Mouse (Mus musculus): Measurements from ENCODE around the gene Gm42957. TPM values are rescaled to one million over a fixed set of nuclear protein-coding genes. Genes with fewer than 3 reads are reported as not detected.

The Gm42957 gene
- total and polyA plus RNA-seq, 2 experiments from 2014 or later, result not detected

DNA sequence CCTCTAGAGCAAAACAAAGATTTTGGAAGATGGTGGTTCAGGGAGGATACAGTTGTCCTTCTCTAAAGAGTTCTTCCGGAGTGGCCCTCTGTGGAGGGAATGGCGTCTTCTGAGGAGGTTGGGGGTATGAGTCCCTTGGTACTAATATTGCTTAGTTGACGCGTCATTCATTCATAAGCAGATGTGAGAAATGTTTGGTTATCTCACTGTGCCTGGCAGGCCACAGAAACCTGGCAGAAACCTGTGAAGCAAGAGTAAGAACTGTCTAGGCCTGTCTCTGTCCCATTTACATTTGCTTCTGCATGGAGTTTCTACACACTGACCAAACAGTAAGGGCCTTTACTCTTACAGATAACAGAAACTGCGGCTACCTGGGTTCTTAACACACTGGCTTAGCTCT is 36.2 kb downstream of the Gm42957 start:
- no peak overlapping the region for H3K4me2 ChIP-seq (ENCODE audit: low read depth, low read length)
- H3K36me3 ChIP-seq (ENCODE audit: insufficient read depth, low read length), result no peaks in the 10 kb centered on the region
- no peak overlapping the region for H3K4me3 ChIP-seq (ENCODE audit: low read length)
- H3K27me3 ChIP-seq (ENCODE audit: insufficient read depth, low read length), result no peaks in the 10 kb centered on the region
- WGBS, result 98% methylated on average over 5 of the region's 5 CpGs
- H3K9ac ChIP-seq (replicated peaks; ENCODE audit: low read length), result no peak overlapping the region
- DNase-seq (ENCODE audit: low spot score) (no peak), ATAC-seq (no peak)
- TF ChIP-seq CTCF (IDR thresholded peaks at IDR 0.05; ENCODE audit: low read depth), result no peak
- no peaks in the 10 kb centered on the region for H3K4me1 ChIP-seq (ENCODE audit: insufficient read depth, low read length)
- H3K9me3 ChIP-seq (ENCODE audit: low read length), result no peaks in the 10 kb centered on the region
- H3K27ac ChIP-seq, result no peak overlapping the region

DNA sequence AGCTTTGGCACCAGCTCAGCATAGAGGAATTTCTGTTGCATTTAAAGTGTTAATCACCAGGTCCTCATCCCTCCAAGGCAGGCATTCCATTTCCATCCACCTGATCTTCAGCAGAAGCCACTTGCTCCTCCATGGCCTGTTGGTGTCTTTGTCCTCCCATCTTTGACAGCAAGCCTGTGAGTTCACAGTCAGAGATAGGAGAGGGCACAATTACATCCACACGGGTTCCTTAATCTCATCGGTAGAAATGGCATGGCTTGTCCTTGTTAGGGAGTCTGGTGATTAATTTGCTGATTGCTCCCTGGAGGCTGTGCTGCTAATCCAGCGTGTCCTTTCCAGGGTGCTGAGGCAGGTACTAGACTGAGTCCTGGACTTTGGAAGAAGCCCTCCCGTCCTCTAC is 38.2 kb downstream of the Gm42957 start:
- H3K27me3 ChIP-seq (ENCODE audit: insufficient read depth, low read length), result no peaks in the 10 kb centered on the region
- H3K36me3 ChIP-seq (ENCODE audit: insufficient read depth, low read length), result no peaks in the 10 kb centered on the region
- H3K27ac ChIP-seq, result no peak overlapping the region
- no peak overlapping the region for H3K9ac ChIP-seq (replicated peaks; ENCODE audit: low read length)
- H3K4me2 ChIP-seq (ENCODE audit: low read depth, low read length), result no peak overlapping the region
- no peaks in the 10 kb centered on the region for H3K9me3 ChIP-seq (ENCODE audit: low read length)
- no peaks in the 10 kb centered on the region for H3K4me1 ChIP-seq (ENCODE audit: insufficient read depth, low read length)
- 65% methylated on average over 4 of the region's 4 CpGs for WGBS
- no peak for DNase-seq (ENCODE audit: low spot score)
- H3K4me3 ChIP-seq (ENCODE audit: low read length), result no peak overlapping the region
- no peak for TF ChIP-seq CTCF (IDR thresholded peaks at IDR 0.05; ENCODE audit: low read depth)
- no peak for ATAC-seq

DNA sequence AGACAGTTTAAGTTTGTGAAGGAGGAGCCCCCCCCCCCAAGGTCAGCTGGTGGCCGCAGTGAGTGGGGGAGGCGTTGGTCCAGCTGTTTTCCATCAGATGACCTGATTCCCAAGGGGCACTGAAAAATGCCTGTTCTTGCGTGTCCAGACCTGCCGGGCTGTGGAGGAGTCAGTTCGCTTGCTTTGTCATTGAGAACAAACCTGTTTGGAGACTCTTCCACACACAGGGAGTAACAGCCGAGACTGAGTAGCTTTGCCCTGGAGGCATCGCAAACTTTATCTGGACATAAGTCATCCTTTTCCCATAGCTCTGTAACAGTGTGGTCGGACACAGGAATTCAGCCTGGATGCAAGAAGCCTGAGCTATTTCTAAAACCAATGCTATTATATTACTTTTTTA is 39.2 kb downstream of the Gm42957 start:
- no peak for TF ChIP-seq CTCF (IDR thresholded peaks at IDR 0.05; ENCODE audit: low read depth)
- 63% methylated on average over 8 of the region's 8 CpGs for WGBS
- Histone ChIP-seq H3K4me1 (ENCODE audit: insufficient read depth, low read length) (no peaks in the 10 kb centered on the region; the same call in 1 of the 2 replicates), H3K9me3 (ENCODE audit: low read length) (no peaks in the 10 kb centered on the region), H3K9ac (replicated peaks; ENCODE audit: low read length) (no peak overlapping the region), H3K36me3 (ENCODE audit: insufficient read depth, low read length) (no peaks in the 10 kb centered on the region), H3K27me3 (ENCODE audit: insufficient read depth, low read length) (no peaks in the 10 kb centered on the region), H3K4me2 (ENCODE audit: low read depth, low read length) (no peak overlapping the region), H3K4me3 (ENCODE audit: low read length) (no peak overlapping the region), H3K27ac (no peak overlapping the region)
- DNase-seq (ENCODE audit: low spot score) (no peak), ATAC-seq (no peak)

DNA sequence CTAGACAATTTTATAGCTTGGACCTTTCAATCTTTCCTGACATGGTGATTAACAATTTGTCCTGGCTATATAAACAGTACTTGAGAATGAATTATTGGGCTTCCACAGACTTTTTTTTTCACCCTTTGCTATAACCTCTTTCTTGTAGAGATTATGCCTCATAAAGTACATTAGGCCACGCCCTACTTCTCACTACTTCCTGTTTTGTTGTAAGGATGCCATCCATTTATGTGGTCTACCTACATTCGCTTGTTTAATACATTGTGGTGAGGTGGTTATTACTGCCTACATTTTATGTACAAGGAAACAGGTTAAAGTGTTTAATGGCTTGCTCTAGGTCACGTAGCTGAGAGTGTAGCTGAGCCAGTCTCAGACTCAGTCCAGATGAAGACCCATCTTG is 39.9 kb downstream of the Gm42957 start:
- 93% methylated on average over 3 of the region's 3 CpGs for WGBS
- Histone ChIP-seq H3K36me3 (ENCODE audit: insufficient read depth, low read length) (no peaks in the 10 kb centered on the region), H3K4me1 (ENCODE audit: insufficient read depth, low read length) (no peaks in the 10 kb centered on the region; the same call in 1 of the 2 replicates), H3K4me2 (ENCODE audit: low read depth, low read length) (no peak overlapping the region), H3K4me3 (ENCODE audit: low read length) (no peak overlapping the region), H3K27me3 (ENCODE audit: insufficient read depth, low read length) (no peaks in the 10 kb centered on the region), H3K9me3 (ENCODE audit: low read length) (no peaks in the 10 kb centered on the region), H3K27ac (no peak overlapping the region), H3K9ac (replicated peaks; ENCODE audit: low read length) (no peak overlapping the region)
- DNase-seq (ENCODE audit: low spot score) (no peak), ATAC-seq (no peak)
- TF ChIP-seq CTCF (IDR thresholded peaks at IDR 0.05; ENCODE audit: low read depth), result no peak

DNA sequence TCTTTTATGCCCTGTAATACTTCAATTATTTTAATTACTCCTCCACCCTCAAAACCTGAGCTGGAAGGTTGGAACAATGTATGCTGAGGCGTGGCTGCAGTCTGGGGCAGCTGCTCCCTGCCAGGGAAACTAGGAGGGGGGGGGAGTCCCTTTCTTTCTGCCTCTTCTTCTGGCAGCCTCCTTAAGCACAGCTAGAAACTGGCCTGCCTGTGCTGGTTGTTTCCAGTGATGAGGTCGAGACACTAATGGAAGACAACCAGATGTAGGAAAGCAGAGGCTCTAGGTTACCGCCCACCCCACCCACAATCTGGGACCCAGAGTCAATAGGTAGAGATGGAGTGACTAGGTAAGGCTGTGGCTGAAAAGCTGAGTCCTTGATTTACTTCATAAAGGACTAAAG is 40.4 kb downstream of the Gm42957 start:
- no peak for ATAC-seq
- H3K4me1 ChIP-seq (ENCODE audit: insufficient read depth, low read length), result no peaks in the 10 kb centered on the region; the same call in 1 of the 2 replicates
- H3K27ac ChIP-seq, result no peak overlapping the region
- H3K9me3 ChIP-seq (ENCODE audit: low read length), result no peaks in the 10 kb centered on the region
- no peak for TF ChIP-seq CTCF (IDR thresholded peaks at IDR 0.05; ENCODE audit: low read depth)
- no peak for DNase-seq (ENCODE audit: low spot score)
- no peak overlapping the region for H3K4me2 ChIP-seq (ENCODE audit: low read depth, low read length)
- no peaks in the 10 kb centered on the region for H3K36me3 ChIP-seq (ENCODE audit: insufficient read depth, low read length)
- no peak overlapping the region for H3K9ac ChIP-seq (replicated peaks; ENCODE audit: low read length)
- no peaks in the 10 kb centered on the region for H3K27me3 ChIP-seq (ENCODE audit: insufficient read depth, low read length)
- no peak overlapping the region for H3K4me3 ChIP-seq (ENCODE audit: low read length)
- 33% methylated on average over 3 of the region's 3 CpGs for WGBS

DNA sequence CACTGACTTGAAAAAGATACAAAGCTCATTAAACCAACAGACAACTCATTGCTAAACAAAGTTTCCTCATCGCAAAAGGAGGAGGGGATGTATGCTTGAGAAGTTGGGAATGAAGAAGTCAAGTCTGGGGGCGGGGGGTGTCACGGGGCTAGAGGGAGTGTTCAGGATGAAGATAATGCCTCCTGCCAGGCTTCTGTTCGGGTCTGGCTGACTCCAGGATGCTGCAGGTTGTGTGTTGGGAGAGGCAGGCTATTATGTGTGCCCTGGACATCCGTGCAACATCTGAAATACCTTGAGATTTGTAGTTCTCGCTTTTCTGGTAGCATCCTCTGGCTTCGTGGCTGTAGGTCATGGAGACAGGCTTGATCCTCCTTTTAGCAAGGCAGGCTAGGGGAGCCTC is 43.2 kb downstream of the Gm42957 start:
- Histone ChIP-seq H3K27ac (no peak overlapping the region), H3K36me3 (ENCODE audit: insufficient read depth, low read length) (no peaks in the 10 kb centered on the region), H3K4me2 (ENCODE audit: low read depth, low read length) (no peak overlapping the region), H3K9ac (replicated peaks; ENCODE audit: low read length) (no peak overlapping the region), H3K27me3 (ENCODE audit: insufficient read depth, low read length) (no peaks in the 10 kb centered on the region), H3K4me1 (ENCODE audit: insufficient read depth, low read length) (no peaks in the 10 kb centered on the region; the same call in 1 of the 2 replicates), H3K9me3 (ENCODE audit: low read length) (no peaks in the 10 kb centered on the region), H3K4me3 (ENCODE audit: low read length) (no peak overlapping the region)
- WGBS, result 65% methylated on average over 7 of the region's 7 CpGs
- TF ChIP-seq CTCF (IDR thresholded peaks at IDR 0.05; ENCODE audit: low read depth), result no peak
- no peak for ATAC-seq
- no peak for DNase-seq (ENCODE audit: low spot score)

DNA sequence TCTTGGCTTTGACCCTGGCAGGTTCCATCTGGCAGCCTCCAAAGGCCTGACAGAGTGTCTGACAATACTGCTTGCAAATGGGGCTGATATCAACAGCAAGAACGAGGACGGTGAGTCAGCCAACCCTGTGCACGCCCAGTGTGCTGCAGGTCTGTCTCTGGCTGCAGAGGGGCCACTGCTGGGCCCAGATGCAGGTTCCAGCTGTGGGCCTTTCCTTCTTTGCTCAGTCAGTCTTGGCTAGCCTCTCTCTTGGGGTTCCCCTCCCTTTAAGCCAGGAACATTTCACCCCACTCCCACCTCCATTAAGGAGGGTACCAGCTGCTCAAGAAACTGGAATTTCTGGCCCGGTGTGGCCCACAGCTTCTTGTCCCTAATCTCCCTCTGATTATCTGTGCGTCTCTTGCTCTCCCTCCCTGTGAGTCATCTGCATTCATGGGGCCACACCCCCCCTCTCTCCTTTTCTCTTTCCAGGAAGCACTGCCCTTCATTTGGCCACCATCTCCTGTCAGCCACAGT is 43.9 kb downstream of the Gm42957 start:
- Histone ChIP-seq H3K36me3 (ENCODE audit: insufficient read depth, low read length) (no peaks in the 10 kb centered on the region), H3K9me3 (ENCODE audit: low read length) (no peaks in the 10 kb centered on the region), H3K27ac (no peak overlapping the region), H3K4me2 (ENCODE audit: low read depth, low read length) (no peak overlapping the region), H3K4me3 (ENCODE audit: low read length) (no peak overlapping the region), H3K27me3 (ENCODE audit: insufficient read depth, low read length) (no peaks in the 10 kb centered on the region), H3K9ac (replicated peaks; ENCODE audit: low read length) (no peak overlapping the region), H3K4me1 (ENCODE audit: insufficient read depth, low read length) (no peaks in the 10 kb centered on the region; the same call in 1 of the 2 replicates)
- 30% methylated on average over 5 of the region's 5 CpGs for WGBS
- DNase-seq (ENCODE audit: low spot score), result no peak
- ATAC-seq, result 0 out of 2 replicates have a peak, but pooled peaks have one; percentile 21
- no peak for TF ChIP-seq CTCF (IDR thresholded peaks at IDR 0.05; ENCODE audit: low read depth)

All from hindbrain, postnatal 0 days (tissue).